Mouse (Mus musculus) neural tube, embryonic 13.5 days (tissue): ENCODE measurements around the gene Ptar1. TPM values are rescaled to one million over a fixed set of nuclear protein-coding genes. Genes with fewer than 3 reads are reported as not detected.

Experiments
- ATAC-seq: fragments of 200-750 bp; cut with Nextera tagmentation; 2 replicates; pipeline ENCODE4 v1.8.0; 2017; ENCODE audit warnings: low read depth, mild to moderate bottlenecking, moderate TSS enrichment, moderate library complexity
- H3K27ac ChIP-seq: fragments of 300-500 bp; sonication (generic); replicated peaks from 2 replicates; pipeline ENCODE4 v1.5.1; 2015; ENCODE audit warnings: moderate library complexity, mild to moderate bottlenecking, inconsistent platforms
- H3K27me3 ChIP-seq: fragments of 300-500 bp; sonication (generic); 2 replicates; pipeline ENCODE4 v1.6.1; 2015; ENCODE audit warnings: mild to moderate bottlenecking, inconsistent platforms
- H3K36me3 ChIP-seq: fragments of 300-500 bp; sonication (generic); 2 replicates; pipeline ENCODE4 v1.6.1; 2015; ENCODE audit warnings: mild to moderate bottlenecking, inconsistent platforms
- H3K4me1 ChIP-seq: fragments of 300-500 bp; sonication (generic); replicated peaks from 2 replicates; pipeline ENCODE4 v1.6.1; 2015; ENCODE audit warnings: inconsistent platforms
- H3K4me2 ChIP-seq: fragments of 300-500 bp; sonication (generic); 2 replicates; pipeline ENCODE4 v1.6.1; 2015; ENCODE audit warnings: inconsistent platforms, mild to moderate bottlenecking, moderate library complexity
- H3K4me3 ChIP-seq: fragments of 300-500 bp; sonication (generic); 2 replicates; pipeline ENCODE4 v1.5.1; 2015; ENCODE audit warnings: mild to moderate bottlenecking, inconsistent platforms
- H3K9ac ChIP-seq: fragments of 300-500 bp; sonication (generic); 2 replicates; pipeline ENCODE4 v1.6.1; 2015; ENCODE audit warnings: moderate library complexity, mild to moderate bottlenecking, inconsistent platforms
- H3K9me3 ChIP-seq: fragments of 300-500 bp; sonication (generic); 2 replicates; pipeline ENCODE4 v1.6.1; 2016; ENCODE audit warnings: inconsistent platforms
- WGBS: fragments of 180-500 bp; shearing (Covaris S2); methylation state at CpG from one replicate; pipeline ENCODE4 v1.1.7; 2015; 5-methylcytosine and 5-hydroxymethylcytosine counted together
- polyA plus RNA-seq: library from polyadenylated mRNA; unstranded; fragments of >200 nt; fragmentation: Nextera tagmentation; extraction: Ambion mirVana; gene quantifications from 2 replicates; pipeline ENCODE4 v1.2.1, GENCODE M21; 2015

Gene Ptar1
- polyA plus RNA-seq, 1 experiment from 2014 or later: 3.8 TPM

GRCm38 (mm10) chr19:23686962-23687295, 300 bp upstream of the Ptar1 start:
- peak overlapping the region; percentile 85 for H3K4me3 ChIP-seq
- H3K9ac ChIP-seq: peak overlapping the region; percentile 85
- no peaks in the 10 kb centered on the region for H3K27me3 ChIP-seq
- ATAC-seq: no peak; the same call in 1 of the 2 replicates
- peak overlapping the region; percentile 96 for H3K27ac ChIP-seq
- no peaks in the 10 kb centered on the region for H3K9me3 ChIP-seq
- peak overlapping the region; percentile 59 for H3K4me2 ChIP-seq
- 1% methylated on average over 14 of the region's 14 CpGs for WGBS
- H3K36me3 ChIP-seq: no peaks in the 10 kb centered on the region
- peaks cover 23% of the 10 kb centered on the region for H3K4me1 ChIP-seq

DNA sequence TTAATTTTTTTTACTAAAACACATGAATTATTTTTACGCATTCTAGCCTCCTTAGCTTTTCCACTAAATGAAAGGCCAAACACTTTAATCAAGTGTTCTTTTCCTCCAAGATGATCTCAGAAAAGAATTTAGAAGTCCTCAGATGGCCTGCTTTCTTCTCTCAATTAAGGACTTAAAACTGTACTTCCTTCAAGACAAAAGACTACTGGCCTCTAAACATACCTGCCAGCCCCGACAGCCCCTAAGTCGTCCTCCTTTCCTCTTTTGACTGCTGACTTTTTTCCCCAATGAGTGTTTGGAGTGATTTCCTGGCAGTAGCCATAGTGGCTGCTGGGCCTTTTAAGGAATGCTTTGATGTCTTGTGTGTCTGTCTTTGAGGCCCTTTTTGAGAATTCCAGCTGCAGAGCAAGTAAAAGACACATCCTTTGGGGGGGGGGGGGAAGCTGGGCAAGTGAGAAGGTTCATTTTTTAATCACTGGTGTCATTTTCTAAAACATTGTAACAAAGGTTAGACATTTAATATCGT, 1.3 kb downstream of the Ptar1 start:
- Histone ChIP-seq H3K4me3 (peak overlapping the region; percentile 85), H3K27me3 (no peaks in the 10 kb centered on the region), H3K36me3 (no peaks in the 10 kb centered on the region), H3K9ac (peak overlapping the region; percentile 54), H3K4me2 (peak overlapping the region; percentile 59), H3K4me1 (peaks cover 23% of the 10 kb centered on the region), H3K27ac (no peak overlapping the region), H3K9me3 (no peaks in the 10 kb centered on the region)
- WGBS: 11% methylated on average over 4 of the region's 4 CpGs
- ATAC-seq: no peak

DNA sequence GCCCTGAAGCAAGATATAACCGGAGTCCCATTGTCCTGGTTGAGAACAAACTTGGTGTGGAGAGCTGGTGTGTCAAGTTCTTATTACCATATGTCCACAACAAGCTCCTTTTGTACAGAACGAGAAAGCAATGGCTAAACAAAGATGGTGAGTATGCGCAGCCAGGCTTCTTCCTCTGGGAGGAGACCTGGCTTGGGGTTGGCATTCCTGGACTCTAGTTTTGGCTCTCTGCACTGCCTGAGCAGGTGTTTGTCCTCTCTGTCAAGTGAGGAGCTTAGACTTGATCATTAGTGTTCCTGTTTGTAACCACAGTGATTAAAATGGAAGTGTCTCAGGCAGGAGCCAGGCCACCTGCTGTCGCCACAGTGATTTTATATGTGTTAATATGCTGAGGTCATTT, 7.1 kb downstream of the Ptar1 start:
- Histone ChIP-seq H3K4me3 (no peak overlapping the region), H3K4me2 (no peak overlapping the region), H3K27ac (no peak overlapping the region), H3K9ac (no peak overlapping the region), H3K4me1 (peaks cover 18% of the 10 kb centered on the region), H3K9me3 (no peaks in the 10 kb centered on the region), H3K36me3 (peaks cover 40% of the 10 kb centered on the region), H3K27me3 (no peaks in the 10 kb centered on the region)
- WGBS: 71% methylated on average over 4 of the region's 4 CpGs
- no peak for ATAC-seq

- Histone ChIP-seq H3K27me3 (no peaks in the 10 kb centered on the region), H3K4me1 (0 out of 2 replicates have a peak, but pooled peaks cover 4% of the 10 kb centered on the region), H3K27ac (no peak overlapping the region), H3K4me3 (no peak overlapping the region), H3K4me2 (no peak overlapping the region), H3K9ac (no peak overlapping the region), H3K36me3 (peaks cover 52% of the 10 kb centered on the region), H3K9me3 (no peaks in the 10 kb centered on the region)
- WGBS: 80% methylated on average over 8 of the region's 8 CpGs
- ATAC-seq: no peak
Observed at GRCm38 (mm10) chr19:23697861-23698260, 10.6 kb downstream of the Ptar1 start.

GRCm38 (mm10) chr19:23698366-23698765, 11.1 kb downstream of the Ptar1 start:
- no peaks in the 10 kb centered on the region for H3K9me3 ChIP-seq
- H3K4me3 ChIP-seq: no peak overlapping the region
- no peak overlapping the region for H3K9ac ChIP-seq
- 85% methylated on average over 7 of the region's 7 CpGs for WGBS
- H3K36me3 ChIP-seq: peaks cover 52% of the 10 kb centered on the region
- H3K4me1 ChIP-seq: 0 out of 2 replicates have a peak, but pooled peaks cover 4% of the 10 kb centered on the region
- ATAC-seq: no peak
- H3K4me2 ChIP-seq: no peak overlapping the region
- H3K27me3 ChIP-seq: no peaks in the 10 kb centered on the region
- H3K27ac ChIP-seq: no peak overlapping the region

GRCm38 (mm10) chr19:23699131-23699530, 11.9 kb downstream of the Ptar1 start:
- no peaks in the 10 kb centered on the region for H3K27me3 ChIP-seq
- 81% methylated on average over 4 of the region's 4 CpGs for WGBS

GRCm38 (mm10) chr19:23702896-23703295, 15.7 kb downstream of the Ptar1 start:
- Histone ChIP-seq H3K27ac (no peak overlapping the region), H3K9me3 (no peaks in the 10 kb centered on the region), H3K36me3 (peaks cover 52% of the 10 kb centered on the region), H3K27me3 (no peaks in the 10 kb centered on the region), H3K4me2 (no peak overlapping the region), H3K4me3 (no peak overlapping the region), H3K4me1 (no peaks in the 10 kb centered on the region), H3K9ac (no peak overlapping the region)
- ATAC-seq: no peak
- 84% methylated on average over 10 of the region's 10 CpGs for WGBS

More at GRCm38 (mm10) chr19:23699131-23699530, 11.9 kb downstream of the Ptar1 start:
- peaks cover 52% of the 10 kb centered on the region for H3K36me3 ChIP-seq
- no peak overlapping the region for H3K9ac ChIP-seq
- H3K4me1 ChIP-seq: 0 out of 2 replicates have a peak, but pooled peaks cover 4% of the 10 kb centered on the region
- H3K4me3 ChIP-seq: no peak overlapping the region
- no peak overlapping the region for H3K27ac ChIP-seq
- no peak for ATAC-seq
- no peak overlapping the region for H3K4me2 ChIP-seq
- H3K9me3 ChIP-seq: no peaks in the 10 kb centered on the region

- H3K27ac ChIP-seq: no peak overlapping the region
- no peaks in the 10 kb centered on the region for H3K27me3 ChIP-seq
- 91% methylated on average over 5 of the region's 5 CpGs for WGBS
- H3K9ac ChIP-seq: no peak overlapping the region
- no peak overlapping the region for H3K4me3 ChIP-seq
- H3K4me1 ChIP-seq: no peaks in the 10 kb centered on the region
- ATAC-seq: no peak
- peaks cover 52% of the 10 kb centered on the region for H3K36me3 ChIP-seq
- no peak overlapping the region for H3K4me2 ChIP-seq
- H3K9me3 ChIP-seq: no peaks in the 10 kb centered on the region
Observed at GRCm38 (mm10) chr19:23705383-23705782, 18.2 kb downstream of the Ptar1 start.

DNA sequence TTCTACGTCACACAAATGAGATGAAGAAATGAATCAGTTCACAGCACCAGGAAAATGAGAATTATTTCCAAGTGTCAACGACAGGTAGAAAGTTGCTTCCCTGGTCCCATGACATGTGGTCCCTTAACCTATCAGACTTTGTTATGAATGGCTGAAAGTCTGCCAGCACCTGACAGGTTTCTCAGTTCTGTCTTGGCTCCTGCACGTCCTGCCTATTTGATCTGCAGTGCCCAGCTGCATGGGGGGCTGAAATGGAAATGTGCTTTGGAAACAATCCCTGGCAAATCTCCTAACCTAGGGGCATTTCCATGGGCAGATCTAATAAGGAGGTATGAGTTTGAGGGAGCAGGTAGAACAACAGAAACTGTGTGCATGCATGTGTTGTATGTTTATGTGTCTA, 59.3 kb downstream of the Ptar1 start:
- WGBS: 79% methylated on average over 3 of the region's 3 CpGs
- Histone ChIP-seq H3K36me3 (no peaks in the 10 kb centered on the region), H3K27ac (no peak overlapping the region), H3K9ac (no peak overlapping the region), H3K4me3 (no peak overlapping the region), H3K27me3 (no peaks in the 10 kb centered on the region), H3K4me2 (no peak overlapping the region), H3K4me1 (no peaks in the 10 kb centered on the region), H3K9me3 (no peaks in the 10 kb centered on the region)
- ATAC-seq: no peak

GRCm38 (mm10) chr19:23757011-23757410, 69.8 kb downstream of the Ptar1 start:
- 26% methylated on average over 7 of the region's 7 CpGs for WGBS
- Histone ChIP-seq H3K27ac (no peak overlapping the region), H3K4me3 (no peak overlapping the region), H3K27me3 (no peaks in the 10 kb centered on the region), H3K9me3 (peaks cover 3% of the 10 kb centered on the region; the same call in 1 of the 2 replicates), H3K9ac (no peak overlapping the region), H3K36me3 (no peaks in the 10 kb centered on the region), H3K4me1 (peaks cover 37% of the 10 kb centered on the region), H3K4me2 (no peak overlapping the region)
- ATAC-seq: no peak

- H3K9me3 ChIP-seq: peaks cover 3% of the 10 kb centered on the region; the same call in 1 of the 2 replicates
- peaks cover 43% of the 10 kb centered on the region for H3K4me1 ChIP-seq
- peak; percentile 78 for ATAC-seq
- H3K36me3 ChIP-seq: no peaks in the 10 kb centered on the region
- H3K4me2 ChIP-seq: peak overlapping the region; percentile 70
- no peaks in the 10 kb centered on the region for H3K27me3 ChIP-seq
- H3K9ac ChIP-seq: peak overlapping the region; percentile 88
- under 1% methylated on average over 40 of the region's 40 CpGs for WGBS
- H3K4me3 ChIP-seq: peak overlapping the region; percentile 76
- H3K27ac ChIP-seq: peak overlapping the region; percentile 98
Observed at GRCm38 (mm10) chr19:23757961-23758553, 70.8 kb downstream of the Ptar1 start.

DNA sequence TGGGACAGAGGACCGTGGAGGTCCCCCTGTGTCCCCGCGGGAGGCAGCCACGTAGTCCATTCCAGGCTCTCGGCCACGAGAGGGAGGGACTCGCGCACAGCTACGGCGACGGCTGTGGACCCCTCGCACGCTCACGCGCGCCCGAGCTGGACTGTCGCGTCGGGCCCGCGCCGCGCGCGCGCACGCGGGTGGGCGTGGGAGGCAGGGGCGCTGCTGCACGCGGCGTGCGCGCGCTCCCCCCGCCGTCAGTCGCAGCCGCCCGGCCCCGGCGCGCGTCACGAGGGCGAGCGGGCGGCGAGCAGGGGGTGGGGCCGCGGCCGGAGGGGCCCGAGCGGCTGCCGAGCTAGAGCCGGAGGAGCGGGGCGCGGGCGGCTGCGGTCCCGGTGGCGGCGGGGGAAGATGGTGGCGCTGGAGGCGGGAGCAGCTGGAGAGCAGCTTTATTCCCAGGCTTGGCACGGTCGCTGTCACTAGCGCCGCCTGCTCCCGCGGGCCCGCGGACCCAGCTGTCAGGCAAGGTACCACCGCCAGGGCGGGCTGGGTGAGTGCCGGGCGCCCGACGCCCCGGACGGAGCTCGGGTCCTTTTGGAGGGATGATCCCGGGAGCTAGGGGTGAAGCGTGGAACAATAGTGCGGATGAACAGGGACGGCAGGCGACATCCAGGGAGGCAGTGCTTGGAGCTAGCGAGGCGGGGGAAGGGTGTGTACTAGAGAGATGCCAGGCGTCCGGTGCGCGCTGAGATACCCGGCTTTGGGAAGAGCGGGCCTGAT, 71.5 kb downstream of the Ptar1 start, which contains the start of gene Apba1:
Gene Apba1, plus strand, starts transcription at position 334 of the 768 bp plus-strand sequence.
- peak; percentile 89 for ATAC-seq
- WGBS: under 1% methylated on average over 70 of the region's 98 CpGs
- peak within 1 kb of the TSS; percentile 70 for H3K4me2 ChIP-seq
- H3K27ac ChIP-seq: peak within 1 kb of the TSS; percentile 98
- H3K4me3 ChIP-seq: peak within 1 kb of the TSS; percentile 76
- H3K27me3 ChIP-seq: no peaks in the 10 kb centered on the region
- peak within 1 kb of the TSS; percentile 88 for H3K9ac ChIP-seq
- no peaks in the 10 kb centered on the region for H3K36me3 ChIP-seq
- H3K9me3 ChIP-seq: peaks cover 3% of the 10 kb centered on the region; the same call in 1 of the 2 replicates
- H3K4me1 ChIP-seq: peaks cover 49% of the 10 kb centered on the region
